Mouse (Mus musculus) yolk sac, embryonic 10.5 days (tissue): Measurements from ENCODE around the gene B4galt2.

Experiments used
- DNase-seq: peaks from one replicate; pipeline ENCODE4 v3.0.0-alpha.2; 2017; ENCODE audit warnings: low spot score

Gene B4galt2

GRCm38 (mm10) chr4:117835531-117836111 lies 47.7 kb downstream of the B4galt2 start:
- DNase-seq, result no peak

- DNase-seq, result peak; percentile 81
Measured at GRCm38 (mm10) chr4:117834845-117835530, 48.3 kb downstream of the B4galt2 start.

- DNase-seq, result no peak
Measured at GRCm38 (mm10) chr4:117834457-117834844, 48.8 kb downstream of the B4galt2 start, which contains the start of gene Slc6a9. TSS of gene Slc6a9 (plus strand) at chr4:117834506.

- DNase-seq, result peak; percentile 38
Measured at GRCm38 (mm10) chr4:117831920-117832691, 51.2 kb downstream of the B4galt2 start.

GRCm38 (mm10) chr4:117831499-117831898 lies 51.8 kb downstream of the B4galt2 start:
- no peak for DNase-seq

GRCm38 (mm10) chr4:117830801-117831200 lies 52.5 kb downstream of the B4galt2 start:
- DNase-seq, result no peak

DNA sequence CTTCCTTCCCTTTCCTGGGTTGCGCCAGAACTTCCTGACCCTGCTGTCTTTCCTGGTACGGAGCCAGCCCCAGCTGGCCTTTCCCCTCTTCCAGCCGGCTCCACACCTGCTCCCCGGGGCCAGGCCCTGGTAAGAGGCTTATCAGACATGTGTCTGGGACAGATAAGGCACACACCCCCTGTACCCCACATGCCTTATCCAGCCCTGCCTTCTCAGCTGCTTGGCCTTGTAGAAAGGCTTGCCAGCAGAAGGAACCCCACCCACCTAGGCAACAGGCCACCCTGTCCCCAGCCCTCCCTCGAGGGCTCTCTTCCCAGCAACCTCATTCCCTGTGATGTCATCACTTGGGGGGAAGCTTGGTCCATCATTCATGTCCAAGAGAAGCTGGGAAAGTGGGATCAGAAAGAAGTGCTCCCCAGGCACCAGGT lies 53.1 kb downstream of the B4galt2 start:
- DNase-seq, result peak; percentile 36

DNA sequence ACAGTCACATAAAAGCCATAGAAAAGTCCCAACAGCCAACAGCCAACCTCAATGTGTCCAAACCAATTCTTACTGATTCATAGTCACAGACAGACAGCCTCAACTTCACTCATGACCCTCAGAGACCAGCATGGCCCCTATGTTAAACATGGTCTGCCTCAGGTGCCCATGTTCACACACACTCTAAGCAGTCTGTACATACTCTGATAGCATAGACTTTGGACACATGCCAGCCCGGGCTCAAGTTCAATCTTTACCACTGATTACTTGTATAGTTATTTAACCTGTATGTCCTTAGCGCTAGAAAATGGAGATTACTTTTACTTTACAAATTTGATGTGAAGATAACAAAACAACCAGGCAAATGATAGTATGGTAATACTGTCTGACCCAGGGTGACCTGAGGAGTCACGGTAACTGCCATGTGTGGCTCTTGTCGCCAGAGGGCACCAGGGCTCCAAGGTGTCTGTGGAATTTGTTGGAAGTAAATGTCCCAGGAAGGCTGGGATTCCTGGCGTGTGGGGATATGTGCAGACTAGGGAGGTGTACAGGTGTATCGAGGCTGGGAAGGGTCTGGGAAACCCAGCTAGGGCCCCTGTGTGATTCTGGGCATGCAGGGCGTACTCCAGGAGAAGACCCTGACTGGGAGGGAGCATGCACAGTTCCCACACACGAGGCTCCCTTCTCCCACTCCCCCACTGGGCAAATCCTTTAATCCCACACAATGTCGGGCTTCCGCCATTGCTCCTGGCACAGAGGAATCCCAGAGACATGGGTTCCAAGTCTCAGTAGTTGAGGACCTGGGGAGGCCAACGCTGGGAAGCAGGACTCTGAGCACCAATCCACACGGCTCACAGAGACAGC lies 53.8 kb downstream of the B4galt2 start:
- peak; percentile 50 for DNase-seq

- no peak for DNase-seq
Measured at GRCm38 (mm10) chr4:117828572-117829145, 54.6 kb downstream of the B4galt2 start.
